Mouse (Mus musculus) embryonic fibroblast, embryonic 13.5 days (primary cell): ENCODE data around the gene Kntc1.

Source experiments
- CTCF ChIP-seq: IDR thresholded peaks from 2 replicates; pipeline ENCODE4 v1.5.1; 2011; ENCODE audit warnings: mild to moderate bottlenecking, control low read depth, low read length, moderate library complexity, borderline replicate concordance; ENCODE audit not compliant: insufficient read depth
- POLR2A ChIP-seq: IDR thresholded peaks from 2 replicates; pipeline ENCODE4 v1.6.1; 2011; ENCODE audit warnings: low read depth, mild to moderate bottlenecking, control low read depth, low read length, moderate library complexity

- TF ChIP-seq CTCF (no peak), POLR2A (no peak)
These were observed 85.3 kb downstream of the Kntc1 start for GRCm38 (mm10) chr5:123834836-123835235.
